Mouse (Mus musculus) layer of hippocampus, adult 9-10 months (tissue): ENCODE measurements around the gene Sell.
"Not testable (repeated sequence)": the region's sequence is repeated elsewhere in the genome, so short reads cannot be mapped to it uniquely, and the experiment has no call there.

Experiments
- DNase-seq: peaks from one replicate; pipeline ENCODE4 v3.0.0; 2022; ENCODE audit warnings: low spot score

Gene Sell

GRCm38 (mm10) chr1:164061925-164062324 lies at the start of gene Sell:
TSS of gene Sell (plus strand) at chr1:164061982.
- no peak for DNase-seq

GRCm38 (mm10) chr1:164014616-164015015 lies 47.2 kb upstream of the Sell start:
- DNase-seq = no peak

GRCm38 (mm10) chr1:164018221-164018896 lies 43.4 kb upstream of the Sell start:
- DNase-seq = no peak

GRCm38 (mm10) chr1:164019789-164020188 lies 42.0 kb upstream of the Sell start:
- DNase-seq = no peak

- not testable (repeated sequence) for DNase-seq
Observed at GRCm38 (mm10) chr1:164020746-164021145, 41.0 kb upstream of the Sell start.

GRCm38 (mm10) chr1:164022106-164022505 lies 39.7 kb upstream of the Sell start:
- DNase-seq = not testable (repeated sequence)

GRCm38 (mm10) chr1:164025685-164026084 lies 36.1 kb upstream of the Sell start:
- DNase-seq = no peak

- no peak for DNase-seq
Observed at GRCm38 (mm10) chr1:164027416-164027815, 34.4 kb upstream of the Sell start.

- no peak for DNase-seq
Observed at GRCm38 (mm10) chr1:164040385-164041135, 21.2 kb upstream of the Sell start.

- DNase-seq = no peak
Observed at GRCm38 (mm10) chr1:164043549-164043948, 18.2 kb upstream of the Sell start.

GRCm38 (mm10) chr1:164047934-164048333 lies 13.8 kb upstream of the Sell start, which contains the start of gene Sele:
TSS of gene Sele (plus strand) at chr1:164048234.
- no peak for DNase-seq

- DNase-seq = no peak
Observed at GRCm38 (mm10) chr1:164053561-164053960, 8.2 kb upstream of the Sell start.

GRCm38 (mm10) chr1:164054800-164055199 lies 7.0 kb upstream of the Sell start:
- no peak for DNase-seq

- no peak for DNase-seq
Observed at GRCm38 (mm10) chr1:164060071-164060470, 1.7 kb upstream of the Sell start.

GRCm38 (mm10) chr1:164061278-164061677 lies 504 bp upstream of the Sell start:
- DNase-seq = no peak

GRCm38 (mm10) chr1:164062856-164063255 lies 1.1 kb downstream of the Sell start:
- no peak for DNase-seq

- DNase-seq = no peak
Observed at GRCm38 (mm10) chr1:164063745-164064144, 2.0 kb downstream of the Sell start.

- DNase-seq = no peak
Observed at GRCm38 (mm10) chr1:164069261-164069660, 7.5 kb downstream of the Sell start.

- no peak for DNase-seq
Observed at GRCm38 (mm10) chr1:164070461-164070860, 8.7 kb downstream of the Sell start.

- no peak for DNase-seq
Observed at GRCm38 (mm10) chr1:164071111-164071510, 9.3 kb downstream of the Sell start.

GRCm38 (mm10) chr1:164072001-164072400 lies 10.2 kb downstream of the Sell start:
- no peak for DNase-seq

- no peak for DNase-seq
Observed at GRCm38 (mm10) chr1:164073091-164073490, 11.3 kb downstream of the Sell start.

GRCm38 (mm10) chr1:164073803-164074202 lies 12.0 kb downstream of the Sell start:
- no peak for DNase-seq
